Mouse (Mus musculus) MEL (cell line): ENCODE data around the gene Gm10663. TPM values are rescaled to one million over a fixed set of nuclear protein-coding genes. Genes with fewer than 3 reads are reported as not detected.

ENCODE experiments used
- DNase-seq: peaks from one replicate; pipeline ENCODE4 v3.0.0; 2011; ENCODE audit warnings: low read depth, low spot score
- H3K27ac ChIP-seq: 2 replicates; pipeline ENCODE4 v1.5.1; 2012; ENCODE audit warnings: low read depth, mild to moderate bottlenecking, control low read depth, low read length, moderate library complexity; ENCODE audit not compliant: control insufficient read depth
- H3K27me3 ChIP-seq, 2 experiments: fragments of 150-350 bp in 1 of 2; sonication (generic) in 1 of 2; 2 replicates each; pipeline ENCODE4 v1.6.1; 2012; ENCODE audit warnings: low read length in 2 of 2, mild to moderate bottlenecking in 2 of 2, improper control_type of control experiment in 1 of 2, moderate library complexity in 1 of 2; ENCODE audit not compliant: insufficient read depth in 2 of 2, control insufficient read depth in 1 of 2
- H3K36me3 ChIP-seq, 2 experiments: 2 replicates each; pipeline ENCODE4 v1.6.1; 2012 to 2014; ENCODE audit warnings: low read length in 2 of 2, improper control_type of control experiment in 1 of 2, inconsistent platforms in 1 of 2, mild to moderate bottlenecking in 1 of 2; ENCODE audit not compliant: insufficient read depth in 2 of 2, control insufficient read depth in 1 of 2
- H3K4me1 ChIP-seq, 2 experiments: fragments of 150-350 bp in 1 of 2; sonication (generic) in 1 of 2; 2 replicates each; pipeline ENCODE4 v1.6.1; 2012; ENCODE audit warnings: low read length in 2 of 2, improper control_type of control experiment in 1 of 2, mild to moderate bottlenecking in 1 of 2; ENCODE audit not compliant: insufficient read depth in 2 of 2, control insufficient read depth in 1 of 2
- H3K4me3 ChIP-seq, 2 experiments: fragments of 150-350 bp in 1 of 2; sonication (generic) in 1 of 2; 2 replicates each; pipeline ENCODE4 v1.5.1; 2012; ENCODE audit warnings: low read depth in 2 of 2, low read length in 2 of 2, mild to moderate bottlenecking in 2 of 2, moderate library complexity in 2 of 2, control low read depth in 1 of 2, improper control_type of control experiment in 1 of 2; ENCODE audit not compliant: control insufficient read depth in 1 of 2, insufficient read depth in 1 of 2
- H3K79me2 ChIP-seq: 2 replicates; pipeline ENCODE4 v1.6.1; 2012; ENCODE audit warnings: mild to moderate bottlenecking, low read length, moderate library complexity; ENCODE audit not compliant: control insufficient read depth, poor library complexity, insufficient read depth
- H3K9ac ChIP-seq: 2 replicates; pipeline ENCODE4 v1.6.1; 2012; ENCODE audit warnings: low read depth, mild to moderate bottlenecking, control low read depth, low read length, moderate library complexity; ENCODE audit not compliant: control insufficient read depth, poor library complexity, severe bottlenecking
- H3K9me3 ChIP-seq: fragments of 150-350 bp; sonication (generic); replicated peaks from 2 replicates; pipeline ENCODE4 v1.6.1; 2012; ENCODE audit warnings: mild to moderate bottlenecking, low read length, improper control_type of control experiment, moderate library complexity; ENCODE audit not compliant: insufficient read depth
- CHD1 ChIP-seq: IDR thresholded peaks from 2 replicates; pipeline ENCODE4 v1.6.1; 2012; ENCODE audit warnings: low read depth, mild to moderate bottlenecking, inconsistent platforms, low read length, improper control_type of control experiment
- CHD2 ChIP-seq: IDR thresholded peaks from 2 replicates; pipeline ENCODE4 v1.6.1; 2011; ENCODE audit warnings: low read length, improper control_type of control experiment
- CTCF ChIP-seq, 3 experiments: IDR thresholded peaks in 2 of 3; conservative IDR thresholded peaks in 1 of 3; 2 replicates each; pipeline ENCODE4 v1.5.1; 2011 to 2012; ENCODE audit warnings: low read length in 3 of 3, low read depth in 2 of 3, mild to moderate bottlenecking in 2 of 3, improper control_type of control experiment in 1 of 3, inconsistent platforms in 1 of 3, mixed read lengths in 1 of 3, moderate library complexity in 1 of 3; ENCODE audit not compliant: control insufficient read depth in 1 of 3, insufficient read depth in 1 of 3, poor library complexity in 1 of 3, severe bottlenecking in 1 of 3
- EP300 ChIP-seq, 2 experiments: IDR thresholded peaks; 2 replicates each; pipeline ENCODE4 v1.6.1; 2011; ENCODE audit warnings: improper control_type of control experiment in 2 of 2, low read length in 2 of 2, low read depth in 1 of 2, mild to moderate bottlenecking in 1 of 2
- ETS1 ChIP-seq: IDR thresholded peaks from 2 replicates; pipeline ENCODE4 v1.6.1; 2012; ENCODE audit warnings: low read depth, mild to moderate bottlenecking, inconsistent platforms, low read length, improper control_type of control experiment, moderate library complexity
- MAFK ChIP-seq: IDR thresholded peaks from 2 replicates; pipeline ENCODE4 v1.6.1; 2011; ENCODE audit warnings: low read depth, mild to moderate bottlenecking, low read length, improper control_type of control experiment, borderline replicate concordance
- MAX ChIP-seq: IDR thresholded peaks from 2 replicates; pipeline ENCODE4 v1.6.1; 2011; ENCODE audit warnings: low read length, improper control_type of control experiment
- MAZ ChIP-seq: IDR thresholded peaks from 2 replicates; pipeline ENCODE4 v1.6.1; 2012; ENCODE audit warnings: low read depth, mild to moderate bottlenecking, inconsistent platforms, low read length, improper control_type of control experiment
- NRF1 ChIP-seq: IDR thresholded peaks from 2 replicates; pipeline ENCODE4 v1.6.1; 2014; ENCODE audit warnings: low read depth, mild to moderate bottlenecking, inconsistent platforms, low read length, improper control_type of control experiment, moderate library complexity; ENCODE audit not compliant: poor library complexity, insufficient read depth, severe bottlenecking
- POLR2AphosphoS2 ChIP-seq: IDR thresholded peaks from 2 replicates; pipeline ENCODE4 v1.6.1; 2011; ENCODE audit warnings: low read length, improper control_type of control experiment
- RAD21 ChIP-seq: IDR thresholded peaks from 2 replicates; pipeline ENCODE4 v1.6.1; 2011; ENCODE audit warnings: mild to moderate bottlenecking, low read depth, low read length, improper control_type of control experiment
- SIN3A ChIP-seq: IDR thresholded peaks from 2 replicates; pipeline ENCODE4 v1.6.1; 2012; ENCODE audit warnings: low read length, improper control_type of control experiment, inconsistent platforms
- TAL1 ChIP-seq: IDR thresholded peaks from 2 replicates; pipeline ENCODE4 v1.6.1; 2012; ENCODE audit warnings: mild to moderate bottlenecking, inconsistent platforms, low read length, moderate library complexity, mixed read lengths
- TBP ChIP-seq: IDR thresholded peaks from 2 replicates; pipeline ENCODE4 v1.8.0; 2011; ENCODE audit warnings: low read depth, low read length, improper control_type of control experiment
- ZC3H11A ChIP-seq: IDR thresholded peaks from 2 replicates; pipeline ENCODE4 v1.6.1; 2012; ENCODE audit warnings: low read depth, mild to moderate bottlenecking, inconsistent platforms, low read length, improper control_type of control experiment
- ZKSCAN1 ChIP-seq: IDR thresholded peaks from 2 replicates; pipeline ENCODE4 v1.6.1; 2012; ENCODE audit warnings: low read depth, mild to moderate bottlenecking, inconsistent platforms, low read length, improper control_type of control experiment, moderate library complexity
- ZMIZ1 ChIP-seq: IDR thresholded peaks from 2 replicates; pipeline ENCODE4 v1.6.1; 2012; ENCODE audit warnings: low read depth, mild to moderate bottlenecking, inconsistent platforms, low read length, improper control_type of control experiment, moderate library complexity
- ZNF384 ChIP-seq: IDR thresholded peaks from 2 replicates; pipeline ENCODE4 v1.6.1; 2012; ENCODE audit warnings: low read depth, mild to moderate bottlenecking, inconsistent platforms, low read length, improper control_type of control experiment
- polyA plus RNA-seq, 2 experiments: library from polyadenylated mRNA; stranded (reverse) in 1 of 2; unstranded in 1 of 2; fragments of >175 nt in 1 of 2; fragments of >200 nt in 1 of 2; gene quantifications; 2 replicates each; pipeline versions ENCODE4 v1.2.1 to v1.2.4; 2012; ENCODE audit warnings: low replicate concordance in 2 of 2, low read depth in 1 of 2; ENCODE audit not compliant: insufficient read length in 2 of 2, insufficient read depth in 1 of 2, missing spikeins in 1 of 2
- total RNA-seq: library from RNA; depleted of rRNA; stranded (reverse); fragments of 300-350 nt; gene quantifications from 2 replicates; pipeline ENCODE4 v1.2.3, GENCODE M21; 2012; rRNA removed

Gm10663 gene
- total RNA-seq = not detected in 2 replicates
- not detected for polyA plus RNA-seq

DNA sequence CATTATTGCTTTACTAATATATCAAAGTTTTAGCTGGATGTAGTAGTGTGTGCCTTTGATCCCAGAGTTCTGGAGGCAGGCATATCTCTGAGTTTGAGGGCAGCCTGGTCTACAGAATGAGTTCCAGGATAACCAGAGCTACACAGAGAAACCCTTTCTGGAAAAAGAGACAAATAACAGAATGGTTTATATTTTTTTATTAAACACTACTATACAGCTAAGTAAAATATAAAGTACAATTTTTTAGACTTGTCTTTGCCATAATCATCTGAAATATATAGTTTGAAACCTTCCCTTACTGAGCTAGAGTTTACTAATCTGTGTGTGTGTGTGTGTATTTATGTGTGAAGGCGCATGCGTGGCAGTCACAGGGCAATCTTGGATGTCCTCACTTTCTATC is at the start of gene Gm10663:
Gm10663 (plus strand) TSS at position 301 of the 400 bp plus-strand sequence.
- DNase-seq = no peak
- Histone ChIP-seq H3K9me3 (no peaks in the 10 kb centered on the region), H3K4me1 (no peaks in the 10 kb centered on the region), H3K9ac (no peak within 1 kb of the TSS), H3K79me2 (no peaks in the 10 kb centered on the region), H3K27ac (no peak within 1 kb of the TSS), H3K36me3 (no peaks in the 10 kb centered on the region), H3K4me3 (no peak within 1 kb of the TSS), H3K27me3 (no peaks in the 10 kb centered on the region)
- TF ChIP-seq CHD2 = no peak
- TF ChIP-seq RAD21 = no peak
- no peak for TF ChIP-seq TAL1
- no peak for TF ChIP-seq SIN3A
- no peak for TF ChIP-seq NRF1
- TF ChIP-seq ETS1 = no peak
- TF ChIP-seq MAX = no peak
- TF ChIP-seq ZKSCAN1 = no peak
- TF ChIP-seq POLR2AphosphoS2 = no peak
- TF ChIP-seq ZMIZ1 = no peak
- no peak for TF ChIP-seq CTCF (IDR thresholded peaks at IDR 0.05 in 2 of 3, conservative IDR thresholded peaks at IDR 0.05 in 1 of 3; ENCODE audit: control insufficient read depth in 1 of 3, insufficient read depth in 1 of 3, low read depth in 2 of 3, low read length in 3 of 3, poor library complexity in 1 of 3, severe bottlenecking in 1 of 3)
- no peak for TF ChIP-seq MAFK
- TF ChIP-seq EP300 (IDR thresholded peaks at IDR 0.05; ENCODE audit: low read depth in 1 of 2, low read length in 2 of 2) = no peak
- no peak for TF ChIP-seq MAZ

GRCm38 (mm10) chr8:65028959-65029686 is 45.7 kb upstream of the Gm10663 start:
- H3K4me3 ChIP-seq = no peak overlapping the region
- TF ChIP-seq ZNF384 (no peak), TBP (no peak), CHD1 (no peak), ZC3H11A (no peak), ZMIZ1 (no peak)
- no peaks in the 10 kb centered on the region for H3K79me2 ChIP-seq
- H3K36me3 ChIP-seq = no peaks in the 10 kb centered on the region
- no peak overlapping the region for H3K27ac ChIP-seq
- no peaks in the 10 kb centered on the region for H3K4me1 ChIP-seq
- no peak for DNase-seq
- no peaks in the 10 kb centered on the region for H3K9me3 ChIP-seq
- H3K9ac ChIP-seq = no peak overlapping the region
- no peaks in the 10 kb centered on the region for H3K27me3 ChIP-seq
